Mouse (Mus musculus) stomach, postnatal 0 days (tissue): ENCODE results near the gene 4930513O06Rik. TPM values are rescaled to one million over a fixed set of nuclear protein-coding genes. Genes with fewer than 3 reads are reported as not detected.

Experiments
- ATAC-seq: fragments of 200-750 bp; cut with Nextera tagmentation; 2 replicates; pipeline ENCODE4 v1.8.0; 2017; ENCODE audit not compliant: low FRiP score, low TSS enrichment
- DNase-seq: peaks from one replicate; pipeline ENCODE4 v3.0.0-alpha.2; 2016; ENCODE audit warnings: low spot score
- H3K27ac ChIP-seq: fragments of 300-500 bp; sonication (generic); replicated peaks from 2 replicates; pipeline ENCODE4 v1.5.1; 2014; ENCODE audit warnings: mild to moderate bottlenecking, control low read depth
- H3K27me3 ChIP-seq: fragments of 300-500 bp; sonication (generic); 2 replicates; pipeline ENCODE4 v1.6.1; 2014; ENCODE audit warnings: low read length; ENCODE audit not compliant: control insufficient read depth, insufficient read depth
- H3K36me3 ChIP-seq: fragments of 300-500 bp; sonication (generic); 2 replicates; pipeline ENCODE4 v1.6.1; 2014; ENCODE audit warnings: low read length, mixed read lengths; ENCODE audit not compliant: control insufficient read depth, insufficient read depth
- H3K4me1 ChIP-seq: fragments of 300-500 bp; sonication (generic); replicated peaks from 2 replicates; pipeline ENCODE4 v1.6.1; 2014; ENCODE audit warnings: antibody characterized with exemption; ENCODE audit not compliant: control insufficient read depth, insufficient read depth
- H3K4me2 ChIP-seq: fragments of 300-500 bp; sonication (generic); replicated peaks from 2 replicates; pipeline ENCODE4 v1.6.1; 2014; ENCODE audit warnings: low read depth, mild to moderate bottlenecking, control low read depth, moderate library complexity
- H3K4me3 ChIP-seq: fragments of 300-500 bp; sonication (generic); 2 replicates; pipeline ENCODE4 v1.5.1; 2014; ENCODE audit warnings: low read depth, low read length, control low read depth
- H3K9ac ChIP-seq: fragments of 300-500 bp; sonication (generic); 2 replicates; pipeline ENCODE4 v1.6.1; 2014; ENCODE audit warnings: mild to moderate bottlenecking, low read length, control low read depth, mixed read lengths
- H3K9me3 ChIP-seq: fragments of 300-500 bp; sonication (generic); 2 replicates; pipeline ENCODE4 v1.6.1; 2016; ENCODE audit warnings: low read length; ENCODE audit not compliant: control insufficient read depth
- CTCF ChIP-seq: IDR thresholded peaks from 2 replicates; pipeline ENCODE4 v1.5.1; 2016; ENCODE audit warnings: antibody characterized with exemption, low read depth, mild to moderate bottlenecking, moderate library complexity
- EP300 ChIP-seq: optimal IDR thresholded peaks from 2 replicates; pipeline ENCODE3; 2016; ENCODE audit warnings: antibody characterized with exemption
- WGBS: fragments of 180-500 bp; shearing (Covaris S2); extraction: QIAGEN DNeasy Blood & Tissue Kit; methylation state at CpG from one replicate; pipeline ENCODE4 v1.1.7; 2014; 5-methylcytosine and 5-hydroxymethylcytosine counted together
- polyA plus RNA-seq: library from polyadenylated mRNA; unstranded; fragments of >200 nt; fragmentation: Nextera tagmentation; extraction: Ambion mirVana; gene quantifications from 2 replicates; pipeline ENCODE4 v1.2.1, GENCODE M21; 2015

4930513O06Rik gene
- polyA plus RNA-seq, 1 experiment from 2014 or later: not detected

- Histone ChIP-seq H3K4me2 (no peak overlapping the region), H3K4me3 (no peak overlapping the region), H3K4me1 (no peaks in the 10 kb centered on the region), H3K27me3 (no peaks in the 10 kb centered on the region), H3K27ac (no peak overlapping the region), H3K36me3 (no peaks in the 10 kb centered on the region), H3K9ac (no peak overlapping the region), H3K9me3 (no peaks in the 10 kb centered on the region)
- WGBS: 65% methylated on average over 5 of the region's 5 CpGs
- DNase-seq: no peak
- ATAC-seq: no peak
- TF ChIP-seq CTCF (no peak), EP300 (no peak)
These were observed 22.0 kb upstream of the 4930513O06Rik start for GRCm38 (mm10) chrX:139064078-139064477.

GRCm38 (mm10) chrX:139078493-139078892 is 7.5 kb upstream of the 4930513O06Rik start:
- Histone ChIP-seq H3K4me2 (no peak overlapping the region), H3K36me3 (no peaks in the 10 kb centered on the region), H3K9me3 (no peaks in the 10 kb centered on the region), H3K4me1 (no peaks in the 10 kb centered on the region), H3K27me3 (no peaks in the 10 kb centered on the region), H3K27ac (no peak overlapping the region), H3K9ac (no peak overlapping the region), H3K4me3 (no peak overlapping the region)
- ATAC-seq (no peak), DNase-seq (no peak)
- WGBS: 85% methylated on average over 2 of the region's 2 CpGs
- TF ChIP-seq CTCF (no peak), EP300 (no peak)

DNA sequence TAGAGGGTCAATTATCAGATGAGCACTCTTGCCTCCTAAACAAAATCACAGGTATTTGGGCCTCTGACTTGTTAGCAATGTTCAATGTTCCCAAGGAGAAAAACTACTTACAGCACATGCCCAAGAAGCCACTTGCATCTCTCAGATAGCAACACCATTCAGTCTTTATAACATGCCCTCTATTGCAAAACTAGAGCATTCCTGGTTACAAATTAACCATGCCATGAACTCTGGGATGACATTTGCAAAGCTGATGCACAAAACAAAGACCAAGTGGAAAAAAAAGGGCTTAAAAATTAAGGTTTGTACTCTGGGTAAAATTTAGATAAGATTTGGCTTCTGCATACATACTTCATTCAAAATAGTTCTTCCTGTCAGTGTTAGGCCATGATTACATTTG is 966 bp upstream of the 4930513O06Rik start, which contains the start of gene Serpina7:
Gene Serpina7 (minus strand): TSS at position 160 of the 400 bp plus-strand sequence.
- Histone ChIP-seq H3K4me1 (no peaks in the 10 kb centered on the region), H3K9ac (no peak within 1 kb of the TSS), H3K4me3 (no peak within 1 kb of the TSS), H3K36me3 (no peaks in the 10 kb centered on the region), H3K27ac (no peak within 1 kb of the TSS), H3K9me3 (no peaks in the 10 kb centered on the region), H3K4me2 (no peak within 1 kb of the TSS), H3K27me3 (no peaks in the 10 kb centered on the region)
- no peak for ATAC-seq
- DNase-seq: no peak
- TF ChIP-seq EP300: no peak
- TF ChIP-seq CTCF: no peak

GRCm38 (mm10) chrX:139097197-139097596 is 11.2 kb downstream of the 4930513O06Rik start:
- Histone ChIP-seq H3K9ac (no peak overlapping the region), H3K36me3 (no peaks in the 10 kb centered on the region), H3K9me3 (no peaks in the 10 kb centered on the region), H3K4me1 (no peaks in the 10 kb centered on the region), H3K4me3 (no peak overlapping the region), H3K27ac (no peak overlapping the region), H3K4me2 (no peak overlapping the region), H3K27me3 (no peaks in the 10 kb centered on the region)
- TF ChIP-seq EP300: no peak
- no peak for ATAC-seq
- 31% methylated on average over 1 of the region's 1 CpGs for WGBS
- DNase-seq: no peak

DNA sequence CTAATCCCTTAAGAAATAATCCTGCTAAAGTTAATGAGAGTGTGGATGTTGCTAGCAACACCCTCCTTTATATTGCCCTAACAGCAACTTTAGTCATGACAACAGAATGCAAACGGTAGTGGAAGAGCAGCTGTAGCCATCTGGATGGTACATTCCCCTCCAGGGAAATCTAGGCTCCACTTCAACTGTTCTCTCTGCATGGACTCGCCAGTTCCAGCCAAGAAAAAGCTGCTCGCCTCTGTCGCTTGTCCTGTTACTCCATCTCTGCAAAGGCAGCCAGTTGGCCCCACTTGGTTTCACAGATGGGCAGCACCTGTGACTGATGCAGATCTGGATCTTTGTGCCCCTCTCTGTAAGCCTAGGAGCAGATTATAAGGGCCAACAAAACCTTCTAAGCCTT is 48.0 kb downstream of the 4930513O06Rik start:
- TF ChIP-seq CTCF (no peak), EP300 (no peak)
- H3K9me3 ChIP-seq: no peaks in the 10 kb centered on the region
- no peak overlapping the region for H3K4me3 ChIP-seq
- H3K4me1 ChIP-seq: no peaks in the 10 kb centered on the region
- ATAC-seq: no peak
- H3K4me2 ChIP-seq: no peak overlapping the region
- no peaks in the 10 kb centered on the region for H3K27me3 ChIP-seq
- no peak for DNase-seq
- H3K36me3 ChIP-seq: no peaks in the 10 kb centered on the region
- H3K9ac ChIP-seq: no peak overlapping the region
- H3K27ac ChIP-seq: no peak overlapping the region
- WGBS: 38% methylated on average over 4 of the region's 4 CpGs

Other genes starting within 250 kb of the 4930513O06Rik start
- gene Nrk, start 171.8 kb upstream of the 4930513O06Rik start, polyA plus RNA-seq: 7.5 and 10.8 TPM in 2 replicates
- gene Serpina7, start 1.0 kb upstream of the 4930513O06Rik start, polyA plus RNA-seq: 0.25 and 0.30 TPM in 2 replicates
- not detected in 2 replicates for gene 4933428M09Rik, start 93.0 kb downstream of the 4930513O06Rik start, polyA plus RNA-seq
- 5.6 and 8.2 TPM in 2 replicates for gene Mum1l1, start 123.8 kb downstream of the 4930513O06Rik start, polyA plus RNA-seq
- gene Trap1a, start 247.4 kb downstream of the 4930513O06Rik start, polyA plus RNA-seq: not detected in 2 replicates